Mouse (Mus musculus) lung, embryonic 14.5 days (tissue): ENCODE data around the gene Susd6. TPM values are rescaled to one million over a fixed set of nuclear protein-coding genes. Genes with fewer than 3 reads are reported as not detected.

ENCODE experiments used
- ATAC-seq: fragments of 200-750 bp; cut with Nextera tagmentation; 2 replicates; pipeline ENCODE4 v1.8.0; 2017; ENCODE audit warnings: mild to moderate bottlenecking, moderate TSS enrichment, moderate library complexity; ENCODE audit not compliant: insufficient read depth
- DNase-seq: peaks from one replicate; pipeline ENCODE4 v3.0.0-alpha.2; 2015
- H3K27ac ChIP-seq: fragments of 300-500 bp; sonication (generic); 2 replicates; pipeline ENCODE4 v1.5.1; 2014; ENCODE audit warnings: low read depth, mild to moderate bottlenecking, moderate library complexity
- H3K27me3 ChIP-seq: fragments of 300-500 bp; sonication (generic); 2 replicates; pipeline ENCODE4 v1.6.1; 2014; ENCODE audit warnings: low read length, control low read depth; ENCODE audit not compliant: insufficient read depth
- H3K36me3 ChIP-seq: fragments of 300-500 bp; sonication (generic); 2 replicates; pipeline ENCODE4 v1.6.1; 2014; ENCODE audit warnings: control low read depth; ENCODE audit not compliant: insufficient read depth
- H3K4me1 ChIP-seq: fragments of 300-500 bp; sonication (generic); 2 replicates; pipeline ENCODE4 v1.6.1; 2014; ENCODE audit warnings: antibody characterized with exemption, control low read depth; ENCODE audit not compliant: insufficient read depth
- H3K4me2 ChIP-seq: fragments of 300-500 bp; sonication (generic); 2 replicates; pipeline ENCODE4 v1.6.1; 2014; ENCODE audit warnings: mild to moderate bottlenecking
- H3K4me3 ChIP-seq: fragments of 300-500 bp; sonication (generic); 2 replicates; pipeline ENCODE4 v1.5.1; 2014; ENCODE audit warnings: low read depth, low read length
- H3K9ac ChIP-seq: fragments of 300-500 bp; sonication (generic); 2 replicates; pipeline ENCODE4 v1.6.1; 2014
- H3K9me3 ChIP-seq: fragments of 300-500 bp; sonication (generic); 2 replicates; pipeline ENCODE4 v1.6.1; 2016; ENCODE audit warnings: low read depth, low read length, control low read depth
- CTCF ChIP-seq: IDR thresholded peaks from 2 replicates; pipeline ENCODE4 v1.5.1; 2016; ENCODE audit warnings: antibody characterized with exemption, low read depth
- WGBS: fragments of 180-500 bp; shearing (Covaris S2); extraction: QIAGEN DNeasy Blood & Tissue Kit; methylation state at CpG from one replicate; pipeline ENCODE4 v1.1.7; 2014; 5-methylcytosine and 5-hydroxymethylcytosine counted together
- polyA plus RNA-seq: library from polyadenylated mRNA; unstranded; fragments of >200 nt; fragmentation: Nextera tagmentation; extraction: Ambion mirVana; gene quantifications from 2 replicates; pipeline ENCODE4 v1.2.1, GENCODE M21; 2014

Gene Susd6
- polyA plus RNA-seq, 1 experiment from 2014 or later = 20.5 TPM

DNA sequence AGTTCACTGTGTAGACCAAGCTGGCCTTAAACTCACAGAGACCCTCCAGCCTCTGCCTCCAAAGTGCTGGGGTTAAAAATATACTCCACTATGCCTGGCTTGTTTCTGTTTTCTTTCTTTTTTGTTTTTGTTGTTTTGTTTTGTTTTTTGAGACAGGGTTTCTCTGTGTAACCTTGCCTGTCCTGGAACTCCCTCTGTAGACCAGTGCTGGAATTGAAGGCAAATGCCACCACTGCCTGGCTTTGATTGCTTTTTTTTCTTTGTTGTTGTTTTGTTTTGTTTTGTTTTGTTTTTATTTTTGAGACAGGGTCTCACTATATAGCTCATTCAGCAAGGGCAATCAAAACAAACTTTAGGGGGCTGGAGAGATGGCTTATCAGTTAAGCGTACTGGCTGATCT is 11.1 kb downstream of the Susd6 start:
- 100% methylated on average over 1 of the region's 1 CpGs for WGBS
- H3K9ac ChIP-seq = no peak overlapping the region
- no peaks in the 10 kb centered on the region for H3K4me1 ChIP-seq
- H3K27ac ChIP-seq = no peak overlapping the region
- TF ChIP-seq CTCF = 0 out of 2 replicates have a peak, but pooled peaks have one; percentile 21
- no peaks in the 10 kb centered on the region for H3K36me3 ChIP-seq
- no peaks in the 10 kb centered on the region for H3K27me3 ChIP-seq
- ATAC-seq (no peak), DNase-seq (no peak)
- no peak overlapping the region for H3K4me2 ChIP-seq
- no peak overlapping the region for H3K4me3 ChIP-seq
- H3K9me3 ChIP-seq = no peaks in the 10 kb centered on the region

DNA sequence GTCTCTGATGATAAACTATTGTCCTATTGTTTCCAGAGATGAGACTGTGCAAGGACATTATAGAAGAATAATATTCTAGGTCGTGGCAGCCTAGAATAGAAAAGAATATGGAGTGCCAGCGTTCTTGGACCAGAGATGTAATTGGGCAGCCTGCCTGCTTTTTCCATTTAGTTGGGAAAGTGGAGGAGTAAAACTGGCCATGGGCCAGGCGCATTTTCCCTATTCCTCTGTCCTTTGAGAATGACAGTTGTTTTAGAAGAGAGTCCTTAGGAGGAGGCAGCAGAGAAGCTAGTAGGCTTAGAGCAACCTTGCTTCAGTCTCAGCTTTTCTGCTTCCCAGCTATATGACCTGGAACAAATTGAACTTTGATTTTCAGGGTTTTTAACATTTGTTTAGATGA is 13.6 kb downstream of the Susd6 start:
- Histone ChIP-seq H3K9ac (no peak overlapping the region), H3K27me3 (no peaks in the 10 kb centered on the region), H3K4me3 (no peak overlapping the region), H3K4me1 (no peaks in the 10 kb centered on the region), H3K27ac (0 out of 2 replicates have a peak overlapping the region, but pooled peaks have one; percentile 20), H3K9me3 (no peaks in the 10 kb centered on the region), H3K4me2 (no peak overlapping the region), H3K36me3 (no peaks in the 10 kb centered on the region)
- no peak for TF ChIP-seq CTCF
- WGBS = 42% methylated on average over 3 of the region's 3 CpGs
- DNase-seq = peak; percentile 84
- no peak for ATAC-seq

DNA sequence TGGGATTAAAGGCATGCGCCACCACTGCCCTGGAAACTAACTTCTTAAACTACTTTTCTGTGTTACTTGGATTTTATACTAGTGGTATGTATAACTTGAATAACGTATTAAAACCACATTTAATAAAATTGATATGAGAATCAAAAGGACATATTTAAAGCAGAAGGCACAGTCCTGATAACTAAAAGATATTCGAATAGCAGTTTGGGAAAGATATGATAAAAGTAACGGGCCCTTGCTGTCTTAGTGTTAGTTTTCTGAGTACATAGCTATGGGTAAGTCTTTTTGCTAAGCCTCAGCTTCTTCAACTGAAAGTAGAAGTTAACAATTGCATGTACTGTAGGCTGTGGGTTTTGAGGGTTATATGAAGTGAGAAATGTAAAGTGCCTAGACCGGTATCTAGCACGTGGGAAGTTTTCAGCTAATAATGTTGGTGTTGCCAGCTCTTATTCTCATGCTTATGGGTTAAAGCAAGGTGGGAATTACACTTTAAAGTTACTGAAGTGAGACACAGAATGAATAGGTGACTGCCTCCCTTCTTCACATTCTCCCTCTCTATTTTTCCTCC is 14.6 kb downstream of the Susd6 start:
- Histone ChIP-seq H3K4me1 (peaks cover 2% of the 10 kb centered on the region; the same call in 1 of the 2 replicates), H3K4me3 (no peak overlapping the region), H3K9ac (no peak overlapping the region), H3K4me2 (no peak overlapping the region), H3K27ac (no peak overlapping the region), H3K27me3 (no peaks in the 10 kb centered on the region), H3K9me3 (no peaks in the 10 kb centered on the region), H3K36me3 (no peaks in the 10 kb centered on the region)
- ATAC-seq (no peak), DNase-seq (no peak)
- TF ChIP-seq CTCF = no peak
- WGBS = 89% methylated on average over 6 of the region's 6 CpGs

DNA sequence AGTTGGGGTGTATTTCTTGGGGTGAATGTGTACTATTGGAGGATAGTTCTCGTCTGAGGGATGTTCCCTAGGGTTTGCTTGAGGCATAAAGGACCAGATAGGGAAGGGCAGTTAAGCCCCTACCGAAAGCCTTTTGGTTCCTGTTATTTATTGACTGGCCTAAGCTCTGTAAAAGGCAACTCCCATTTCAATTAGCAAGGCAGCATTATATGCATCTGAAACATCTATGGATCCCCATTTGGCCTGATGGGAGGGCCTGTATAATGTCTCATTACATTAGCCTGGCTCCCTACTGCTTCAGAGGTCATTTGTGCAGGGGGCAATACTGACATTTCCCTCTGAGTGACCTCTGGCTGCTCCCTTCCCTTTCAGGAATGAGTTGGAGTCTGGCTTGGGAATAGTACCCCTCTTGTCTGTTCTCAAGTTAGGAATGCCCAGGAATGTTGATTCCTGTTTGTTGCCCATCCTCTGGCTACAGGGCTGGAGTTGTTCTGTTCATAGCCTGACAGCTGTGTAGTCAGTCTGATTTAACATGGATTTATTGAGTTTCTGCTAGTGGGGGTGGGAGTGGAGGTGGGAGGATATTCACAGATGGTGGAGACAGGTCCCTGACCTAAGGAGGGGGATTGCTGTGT is 17.3 kb downstream of the Susd6 start:
- Histone ChIP-seq H3K27me3 (no peaks in the 10 kb centered on the region), H3K4me2 (no peak overlapping the region), H3K36me3 (no peaks in the 10 kb centered on the region), H3K4me3 (no peak overlapping the region), H3K4me1 (peaks cover 14% of the 10 kb centered on the region; the same call in 1 of the 2 replicates), H3K9me3 (no peaks in the 10 kb centered on the region), H3K9ac (no peak overlapping the region), H3K27ac (no peak overlapping the region)
- no peak for TF ChIP-seq CTCF
- no peak for DNase-seq
- no peak for ATAC-seq
- 75% methylated on average over 2 of the region's 2 CpGs for WGBS

DNA sequence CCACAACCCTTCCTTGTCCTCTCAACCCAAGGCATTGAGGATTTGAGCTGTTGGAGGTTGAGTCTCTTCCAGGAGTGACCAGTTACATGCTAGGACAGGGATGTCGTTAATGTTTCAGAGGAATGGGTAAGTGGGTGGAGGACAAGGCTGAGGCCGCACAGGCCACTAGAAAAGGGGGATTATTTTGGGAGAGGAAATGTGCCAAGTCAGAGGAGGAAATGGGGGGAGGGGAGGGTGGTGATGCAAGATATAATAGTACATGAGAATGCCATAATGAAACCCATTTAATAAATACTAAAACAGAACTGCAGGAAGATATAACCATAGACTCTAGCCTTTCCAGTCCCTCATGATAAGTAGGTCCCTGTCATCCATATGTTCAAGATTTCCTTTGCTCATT is 19.7 kb downstream of the Susd6 start:
- Histone ChIP-seq H3K27ac (no peak overlapping the region), H3K27me3 (no peaks in the 10 kb centered on the region), H3K4me1 (peaks cover 22% of the 10 kb centered on the region), H3K36me3 (no peaks in the 10 kb centered on the region), H3K9ac (no peak overlapping the region), H3K4me3 (no peak overlapping the region), H3K9me3 (no peaks in the 10 kb centered on the region), H3K4me2 (no peak overlapping the region)
- WGBS = 54% methylated on average over 2 of the region's 2 CpGs
- no peak for DNase-seq
- TF ChIP-seq CTCF = no peak
- ATAC-seq = no peak

DNA sequence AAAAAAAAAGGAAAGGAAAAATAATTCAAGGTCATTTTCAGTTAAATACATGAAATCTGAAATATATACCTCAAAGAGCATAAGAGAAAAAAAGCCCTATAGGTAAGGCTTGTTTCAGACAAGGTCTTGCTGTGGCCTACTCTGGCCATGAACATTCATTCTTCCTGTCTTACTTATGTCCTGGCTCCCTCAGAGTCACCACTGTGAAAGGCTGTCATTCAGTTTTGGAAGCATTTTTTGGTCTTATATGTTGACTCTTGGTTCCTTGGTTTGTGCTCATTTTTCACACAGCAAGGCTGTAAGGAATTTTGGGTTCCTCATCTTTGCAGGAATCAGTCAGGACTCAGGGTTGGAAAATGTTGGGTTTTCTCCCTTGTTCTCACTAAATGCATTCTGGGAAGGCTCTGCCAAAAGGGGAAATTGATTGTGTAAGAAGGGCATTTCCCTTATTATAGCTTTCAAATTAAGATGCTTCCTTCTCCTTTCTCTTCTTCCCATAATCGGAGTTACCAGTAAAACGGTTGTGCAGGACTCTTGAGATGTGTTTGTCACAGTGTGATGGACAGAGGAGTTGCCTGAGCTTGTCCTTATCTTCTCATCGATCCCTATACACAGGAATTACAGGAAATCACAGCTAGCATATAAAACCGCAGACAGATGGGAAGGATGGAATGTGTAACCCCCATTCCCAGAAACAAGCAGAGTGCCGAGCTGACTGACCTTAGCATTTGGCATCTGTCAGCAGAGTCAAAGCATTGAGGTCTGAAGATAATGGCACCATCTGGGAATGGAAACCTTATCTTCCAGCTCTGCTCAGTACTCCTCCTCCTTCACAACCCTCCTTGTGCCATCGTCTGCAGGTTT is 21.6 kb downstream of the Susd6 start:
- ATAC-seq (0 out of 2 replicates have a peak, but pooled peaks have one; percentile 14), DNase-seq (no peak)
- TF ChIP-seq CTCF = no peak
- no peak overlapping the region for H3K27ac ChIP-seq
- H3K9ac ChIP-seq = no peak overlapping the region
- H3K27me3 ChIP-seq = no peaks in the 10 kb centered on the region
- no peak overlapping the region for H3K4me3 ChIP-seq
- H3K4me1 ChIP-seq = peaks cover 27% of the 10 kb centered on the region
- no peaks in the 10 kb centered on the region for H3K9me3 ChIP-seq
- H3K4me2 ChIP-seq = no peak overlapping the region
- 27% methylated on average over 6 of the region's 6 CpGs for WGBS
- no peaks in the 10 kb centered on the region for H3K36me3 ChIP-seq

DNA sequence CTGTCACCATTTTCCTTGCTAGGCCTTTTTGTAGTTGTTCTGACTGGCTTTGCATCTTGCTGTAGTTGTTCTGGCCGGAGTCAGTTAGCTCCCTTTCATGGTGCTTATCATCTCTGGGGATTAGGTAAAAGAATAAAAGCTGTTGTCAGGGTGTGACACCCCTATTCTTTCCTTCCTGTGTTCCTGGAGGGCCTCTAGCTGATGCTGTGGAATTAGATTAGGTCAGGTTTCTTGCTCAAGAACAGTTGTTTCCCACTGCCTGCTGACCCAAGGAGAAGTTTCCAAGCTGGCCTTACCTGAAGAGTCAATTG is 22.2 kb downstream of the Susd6 start:
- H3K4me1 ChIP-seq = peaks cover 33% of the 10 kb centered on the region
- no peak overlapping the region for H3K4me3 ChIP-seq
- H3K9ac ChIP-seq = no peak overlapping the region
- TF ChIP-seq CTCF = no peak
- H3K4me2 ChIP-seq = no peak overlapping the region
- H3K36me3 ChIP-seq = no peaks in the 10 kb centered on the region
- 84% methylated on average over 1 of the region's 1 CpGs for WGBS
- ATAC-seq (no peak), DNase-seq (no peak)
- H3K9me3 ChIP-seq = no peaks in the 10 kb centered on the region
- H3K27ac ChIP-seq = no peak overlapping the region
- H3K27me3 ChIP-seq = no peaks in the 10 kb centered on the region
